Mouse (Mus musculus) embryonic stem cell, embryonic (primary cell): ENCODE measurements around the gene Slc7a12.

Source experiments
- CTCF ChIA-PET, 4 experiments: fragments of 300-600 bp in 2 of 4; fragments of 350-600 bp in 2 of 4; sonication (Branson Sonifier 250); formaldehyde crosslinking; loops; one replicate each; lab custom pipeline; 2022; ENCODE audit warnings: inconsistent platforms in 2 of 4; lab: Charles Lee
- POLR2A ChIA-PET, 4 experiments: fragments of 300-600 bp in 2 of 4; fragments of 350-600 bp in 2 of 4; sonication (Branson Sonifier 250); formaldehyde crosslinking; loops; one replicate each; lab custom pipeline; 2022; ENCODE audit warnings: antibody characterized with exemption in 4 of 4, inconsistent platforms in 1 of 4; lab: Charles Lee

Gene Slc7a12

GRCm38 (mm10) chr3:14480397-14480796, at the start of gene Slc7a12:
Slc7a12 (plus strand) TSS chr3:14480697.
- POLR2A ChIA-PET: no interaction called here
- CTCF ChIA-PET: no interaction called here

- ChIA-PET CTCF (no interaction called here), POLR2A (no interaction called here)
Observed at GRCm38 (mm10) chr3:14432381-14432780, 48.1 kb upstream of the Slc7a12 start.

GRCm38 (mm10) chr3:14446015-14446414, 34.5 kb upstream of the Slc7a12 start:
- ChIA-PET CTCF (no interaction called here), POLR2A (no interaction called here)

GRCm38 (mm10) chr3:14446691-14447090, 33.8 kb upstream of the Slc7a12 start:
- ChIA-PET POLR2A (no interaction called here), CTCF (no interaction called here)
